Mouse (Mus musculus): ENCODE measurements around the gene Fancd2.

DNA sequence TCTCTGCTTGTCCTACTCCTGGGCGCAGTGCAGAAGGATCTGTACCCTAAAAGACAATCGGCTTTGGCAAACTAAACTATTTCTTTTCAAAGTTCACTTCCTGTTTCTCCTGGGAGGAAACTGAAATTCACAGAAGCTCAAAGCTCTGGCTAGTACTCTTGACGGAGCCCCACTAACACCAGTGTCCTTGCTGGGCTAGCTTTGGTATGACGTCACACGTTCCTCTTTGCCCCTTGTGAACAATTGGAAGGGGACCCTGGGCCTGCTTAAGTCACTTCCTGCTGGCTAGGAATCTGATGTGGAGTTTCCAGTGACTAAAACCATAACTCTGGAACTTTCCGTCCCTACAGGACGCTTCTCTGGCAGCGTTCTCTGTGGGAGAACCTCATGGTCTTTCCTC is 113.3 kb downstream of the Fancd2 start:
- TF ChIP-seq POLR2A (IDR thresholded peaks at IDR 0.05; ENCODE audit: control insufficient read depth in 1 of 2, insufficient read depth in 1 of 2, low read depth in 1 of 2, low read length in 2 of 2, poor library complexity in 1 of 2) (no peak), NELFE (IDR thresholded peaks at IDR 0.05; ENCODE audit: low read depth, low read length) (no peak), CTCF (IDR thresholded peaks at IDR 0.05 in 2 of 3, conservative IDR thresholded peaks at IDR 0.05 in 1 of 3; ENCODE audit: control insufficient read depth in 1 of 3, insufficient read depth in 1 of 3, low read depth in 2 of 3, low read length in 3 of 3, poor library complexity in 1 of 3, severe bottlenecking in 1 of 3) (no peak), MEF2A (IDR thresholded peaks at IDR 0.05; ENCODE audit: extremely low read depth, insufficient replicate concordance, low read depth, low read length, poor library complexity, severe bottlenecking) (no peak), ZNF384 (IDR thresholded peaks at IDR 0.05; ENCODE audit: low read depth, low read length) (no peak), HCFC1 (IDR thresholded peaks at IDR 0.05; ENCODE audit: low read depth, low read length) (no peak), TCF12 (IDR thresholded peaks at IDR 0.05; ENCODE audit: low read depth, low read length) (no peak), EP300 (IDR thresholded peaks at IDR 0.05; ENCODE audit: low read depth in 1 of 2, low read length in 2 of 2) (no peak), CHD2 (IDR thresholded peaks at IDR 0.05; ENCODE audit: low read length) (no peak), ZC3H11A (IDR thresholded peaks at IDR 0.05; ENCODE audit: low read depth, low read length) (no peak), CHD1 (IDR thresholded peaks at IDR 0.05; ENCODE audit: low read depth, low read length) (no peak), RAD21 (IDR thresholded peaks at IDR 0.05; ENCODE audit: low read depth, low read length) (no peak), MAX (IDR thresholded peaks at IDR 0.05; ENCODE audit: low read length) (no peak), MAFK (IDR thresholded peaks at IDR 0.05; ENCODE audit: borderline replicate concordance, low read depth, low read length) (no peak)
